Mouse (Mus musculus): ENCODE measurements around the gene Cyp4f17. TPM values are rescaled to one million over a fixed set of nuclear protein-coding genes. Genes with fewer than 3 reads are reported as not detected.
"Not testable (repeated sequence)": the region's sequence is repeated elsewhere in the genome, so short reads cannot be mapped to it uniquely, and the experiment has no call there.

The Cyp4f17 gene
- polyA plus RNA-seq, 1 experiment, result 3.8 TPM

- not testable (repeated sequence) for H3K27ac ChIP-seq (replicated peaks; ENCODE audit: low read depth, low read length); H3K4me1 ChIP-seq (ENCODE audit: control insufficient read depth, insufficient read depth, insufficient read length, low read length); H3K4me3 ChIP-seq (ENCODE audit: insufficient read depth, low read depth, low read length)
These were observed 44.5 kb downstream of the Cyp4f17 start for GRCm38 (mm10) chr17:32550377-32550776.

GRCm38 (mm10) chr17:32550900-32551770, 45.3 kb downstream of the Cyp4f17 start:
- Histone ChIP-seq H3K4me1 (ENCODE audit: control insufficient read depth, insufficient read depth, insufficient read length, low read length) (no peaks in the 10 kb centered on the region), H3K27ac (replicated peaks; ENCODE audit: low read depth, low read length) (no peak overlapping the region), H3K4me3 (ENCODE audit: insufficient read depth, low read depth, low read length) (no peak overlapping the region)

- H3K4me1 ChIP-seq (ENCODE audit: control insufficient read depth, insufficient read depth, insufficient read length, low read length); H3K4me3 ChIP-seq (ENCODE audit: insufficient read depth, low read depth, low read length); H3K27ac ChIP-seq (replicated peaks; ENCODE audit: low read depth, low read length): not testable (repeated sequence)
These were observed 47.2 kb downstream of the Cyp4f17 start for GRCm38 (mm10) chr17:32553016-32553415.

GRCm38 (mm10) chr17:32554368-32554767, 48.5 kb downstream of the Cyp4f17 start:
- not testable (repeated sequence) for H3K27ac ChIP-seq (replicated peaks; ENCODE audit: low read depth, low read length); H3K4me1 ChIP-seq (ENCODE audit: control insufficient read depth, insufficient read depth, insufficient read length, low read length); H3K4me3 ChIP-seq (ENCODE audit: insufficient read depth, low read depth, low read length)

GRCm38 (mm10) chr17:32563301-32563700, 57.5 kb downstream of the Cyp4f17 start:
- H3K27ac ChIP-seq (replicated peaks; ENCODE audit: low read depth, low read length); H3K4me3 ChIP-seq (ENCODE audit: insufficient read depth, low read depth, low read length); H3K4me1 ChIP-seq (ENCODE audit: control insufficient read depth, insufficient read depth, insufficient read length, low read length): not testable (repeated sequence)

GRCm38 (mm10) chr17:32573286-32573685, 67.4 kb downstream of the Cyp4f17 start:
- not testable (repeated sequence) for H3K27ac ChIP-seq (replicated peaks; ENCODE audit: low read depth, low read length); H3K4me1 ChIP-seq (ENCODE audit: control insufficient read depth, insufficient read depth, insufficient read length, low read length); H3K4me3 ChIP-seq (ENCODE audit: insufficient read depth, low read depth, low read length)

GRCm38 (mm10) chr17:32577496-32578186, 71.8 kb downstream of the Cyp4f17 start:
- H3K27ac ChIP-seq (replicated peaks; ENCODE audit: low read depth, low read length), result no peak overlapping the region
- no peak overlapping the region for H3K4me3 ChIP-seq (ENCODE audit: insufficient read depth, low read depth, low read length)
- no peaks in the 10 kb centered on the region for H3K4me1 ChIP-seq (ENCODE audit: control insufficient read depth, insufficient read depth, insufficient read length, low read length)

Other genes with a start within 250 kb of the Cyp4f17 start
- 19.2 and 20.7 TPM in 2 replicates for gene Brd4, start 221.3 kb upstream of the Cyp4f17 start, polyA plus RNA-seq (2012; ENCODE audit: insufficient read depth, insufficient read length, missing spikeins)
- gene Akap8, start 184.8 kb upstream of the Cyp4f17 start, polyA plus RNA-seq (2012; ENCODE audit: insufficient read depth, insufficient read length, missing spikeins), result 20.9 and 26.8 TPM in 2 replicates
- 23.0 and 27.9 TPM in 2 replicates for gene Akap8l, start 155.4 kb upstream of the Cyp4f17 start, polyA plus RNA-seq (2012; ENCODE audit: insufficient read depth, insufficient read length, missing spikeins)
- gene Wiz, start 116.6 kb upstream of the Cyp4f17 start, polyA plus RNA-seq (2012; ENCODE audit: insufficient read depth, insufficient read length, missing spikeins), result 10.3 and 14.1 TPM in 2 replicates
- 1.9 TPM in 1 of 2 replicates, not detected in the other for gene Rasal3, start 102.5 kb upstream of the Cyp4f17 start, polyA plus RNA-seq (2012; ENCODE audit: insufficient read depth, insufficient read length, missing spikeins)
- not detected in 2 replicates for gene Pglyrp2, start 81.9 kb upstream of the Cyp4f17 start, polyA plus RNA-seq (2012; ENCODE audit: insufficient read depth, insufficient read length, missing spikeins)
- 0.67 TPM in 1 of 2 replicates, not detected in the other for gene Cyp4f39, start 53.3 kb upstream of the Cyp4f17 start, polyA plus RNA-seq (2012; ENCODE audit: insufficient read depth, insufficient read length, missing spikeins)
- gene Cyp4f16, start 30.5 kb downstream of the Cyp4f17 start, polyA plus RNA-seq (2012; ENCODE audit: insufficient read depth, insufficient read length, missing spikeins), result 6.3 and 7.3 TPM in 2 replicates
- gene Cyp4f37, start 115.3 kb downstream of the Cyp4f17 start, polyA plus RNA-seq (2012; ENCODE audit: insufficient read depth, insufficient read length, missing spikeins), result not detected in 2 replicates
- gene Cyp4f40, start 152.8 kb downstream of the Cyp4f17 start, polyA plus RNA-seq (2012; ENCODE audit: insufficient read depth, insufficient read length, missing spikeins), result not detected in 2 replicates
- not detected in 2 replicates for gene Cyp4f15, start 179.6 kb downstream of the Cyp4f17 start, polyA plus RNA-seq (2012; ENCODE audit: insufficient read depth, insufficient read length, missing spikeins)

All from brown adipose tissue, adult 24 weeks (tissue).